Mouse (Mus musculus) T-helper 2 cell (primary cell): ENCODE results near the gene Syt5.

Experiments used
- in situ Hi-C: fragments of 300-600 bp; cut with MboI, MseI; formaldehyde crosslinking; loops from one replicate; pipeline ENCODE4 v1.15.1; 2025; ENCODE audit warnings: high pct_unique_total_duplicates

Syt5 gene

GRCm38 (mm10) chr7:4523205-4524130, 23.9 kb downstream of the Syt5 start:
- in situ Hi-C loops: loop anchor here (5.0 to 10.0 kb wide), 3 partner anchors 91 to 399 kb away; no protein-coding TSS in a partner anchor

GRCm38 (mm10) chr7:4522292-4522691, 25.0 kb downstream of the Syt5 start:
- in situ Hi-C loops: loop anchor here (5.0 to 10.0 kb wide), 3 partner anchors 90 to 397 kb away; no protein-coding TSS in a partner anchor

- in situ Hi-C loops: loop anchor here (5.0 to 10.0 kb wide), 3 partner anchors 89 to 397 kb away; no protein-coding TSS in a partner anchor
Measured at GRCm38 (mm10) chr7:4521231-4522003, 25.9 kb downstream of the Syt5 start.

GRCm38 (mm10) chr7:4518487-4518886, 28.9 kb downstream of the Syt5 start:
- in situ Hi-C loops: loop anchor here (5.0 kb wide), 1 partner anchor 376 kb away; no protein-coding TSS in a partner anchor

GRCm38 (mm10) chr7:4516332-4517050, 30.9 kb downstream of the Syt5 start, which contains the start of gene Tnnt1:
Gene Tnnt1, minus strand, starts transcription at chr7:4516382.
- in situ Hi-C loops: loop anchor here (5.0 kb wide), 1 partner anchor 374 kb away; no protein-coding TSS in a partner anchor

GRCm38 (mm10) chr7:4515853-4516252, 31.5 kb downstream of the Syt5 start:
- in situ Hi-C loops: loop anchor here (5.0 kb wide), 1 partner anchor 374 kb away; no protein-coding TSS in a partner anchor

- in situ Hi-C loops: no loop called here
Measured at GRCm38 (mm10) chr7:4513829-4514712, 33.3 kb downstream of the Syt5 start.

- in situ Hi-C loops: no loop called here
Measured at GRCm38 (mm10) chr7:4513236-4513635, 34.1 kb downstream of the Syt5 start.

- in situ Hi-C loops: no loop called here
Measured at GRCm38 (mm10) chr7:4511489-4512224, 35.7 kb downstream of the Syt5 start.

GRCm38 (mm10) chr7:4509863-4510608, 37.3 kb downstream of the Syt5 start:
- in situ Hi-C loops: no loop called here

- in situ Hi-C loops: no loop called here
Measured at GRCm38 (mm10) chr7:4508739-4509116, 38.6 kb downstream of the Syt5 start.

GRCm38 (mm10) chr7:4508062-4508738, 39.1 kb downstream of the Syt5 start:
- in situ Hi-C loops: no loop called here

GRCm38 (mm10) chr7:4507220-4507619, 40.1 kb downstream of the Syt5 start:
- in situ Hi-C loops: no loop called here

GRCm38 (mm10) chr7:4504646-4505435, 42.5 kb downstream of the Syt5 start:
- in situ Hi-C loops: no loop called here

- in situ Hi-C loops: no loop called here
Measured at GRCm38 (mm10) chr7:4503858-4504257, 43.5 kb downstream of the Syt5 start.

- in situ Hi-C loops: no loop called here
Measured at GRCm38 (mm10) chr7:4503100-4503499, 44.2 kb downstream of the Syt5 start.

- in situ Hi-C loops: no loop called here
Measured at GRCm38 (mm10) chr7:4502421-4503090, 44.8 kb downstream of the Syt5 start.
